Mouse (Mus musculus): Measurements from ENCODE around the gene Srp9.

- TF ChIP-seq CTCF (IDR thresholded peaks at IDR 0.05; ENCODE audit: low read depth, low read length), result peak; percentile 87
- no peak for TF ChIP-seq POLR2A (IDR thresholded peaks at IDR 0.05; ENCODE audit: insufficient read depth, low read length)
- no peak for TF ChIP-seq EP300 (IDR thresholded peaks at IDR 0.05; ENCODE audit: insufficient read depth, low read depth, low read length)
Measured at GRCm38 (mm10) chr1:182115197-182115596, 9.3 kb upstream of the Srp9 start.
